Comparison of ENCODE assay signal across 17 mouse cellular contexts in the genomic region with DNA sequence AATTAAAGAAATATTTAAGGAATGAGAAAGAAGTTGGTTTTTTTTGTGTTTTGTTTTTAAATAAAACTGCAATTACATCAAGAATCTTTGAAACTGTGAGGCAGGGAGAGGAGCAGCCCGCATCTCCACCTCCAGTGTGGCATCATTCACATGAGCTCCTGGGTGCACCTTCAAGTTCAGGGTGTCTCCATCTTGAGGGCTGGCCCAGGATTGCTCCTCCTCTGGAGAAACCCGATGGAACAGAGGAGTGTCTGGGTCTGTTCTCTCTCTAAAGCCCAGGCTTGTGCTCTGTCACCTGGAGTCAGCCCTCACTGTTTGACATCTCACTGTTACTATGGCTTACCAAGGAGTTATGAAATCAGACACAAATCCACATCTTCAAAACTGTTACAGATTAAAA.
DNase-seq lines count a peak whose midpoint lies in the region; ATAC-seq and TF ChIP-seq lines count a peak whose summit lies in the region.
"Had no signal": no experiment of that assay in that cellular context is flagged by ENCODE, and none has a peak within 500 bp of the region (broad histone marks: within the 10 kb centered on the region; RNA-seq: fewer than 3 reads in every experiment).

No protein-coding gene starts in this region.

- peak; percentile 45; the same call in 1 of the 2 replicates for ATAC-seq in cerebellum, adult (ENCODE audit: insufficient number of reproducible peaks, low FRiP score, low TSS enrichment)
- ATAC-seq in frontal cortex, adult (ENCODE audit: low TSS enrichment), result peak; percentile 15; the same call in 1 of the 2 replicates
- no peak for ATAC-seq in midbrain, embryonic 13.5 days
- ATAC-seq: intestine, embryonic 16.5 days had no signal

- no peak overlapping the region for H3K27ac ChIP-seq in midbrain, embryonic 13.5 days
- H3K27ac ChIP-seq in kidney, adult 2 months (ENCODE audit: insufficient read depth, low read depth, low read length), result no peak overlapping the region
- H3K27ac ChIP-seq: embryonic facial prominence, embryonic 13.5 days; forebrain, embryonic 12.5 days; heart, adult 2 months; hindbrain, embryonic 15.5 days had no signal

- no peak overlapping the region for H3K9ac ChIP-seq in midbrain, embryonic 13.5 days (replicated peaks)
- H3K9ac ChIP-seq: embryonic facial prominence, embryonic 13.5 days; forebrain, embryonic 12.5 days; heart, embryonic 12.5 days; hindbrain, embryonic 15.5 days had no signal

- no peak for TF ChIP-seq POLR2A in kidney, adult 2 months (IDR thresholded peaks at IDR 0.05; ENCODE audit: low read depth, low read length)

- no peak overlapping the region for H3K4me3 ChIP-seq in midbrain, embryonic 13.5 days (replicated peaks)
- H3K4me3 ChIP-seq in kidney, adult 2 months (ENCODE audit: insufficient read depth, low read depth, low read length), result no peak overlapping the region
- H3K4me3 ChIP-seq: embryonic facial prominence, embryonic 13.5 days; forebrain, embryonic 12.5 days; heart, adult 2 months; heart, embryonic 12.5 days; hindbrain, embryonic 15.5 days had no signal

- H3K36me3 ChIP-seq in midbrain, embryonic 13.5 days, result no peaks in the 10 kb centered on the region; the same call in 1 of the 2 replicates
- no peaks in the 10 kb centered on the region for H3K36me3 ChIP-seq in kidney, adult 2 months (ENCODE audit: control insufficient read depth, insufficient read depth, low read length)
- H3K36me3 ChIP-seq: embryonic facial prominence, embryonic 13.5 days; forebrain, embryonic 12.5 days; heart, embryonic 12.5 days had no signal

- H3K4me2 ChIP-seq in midbrain, embryonic 13.5 days (replicated peaks), result no peak overlapping the region
- H3K4me2 ChIP-seq: embryonic facial prominence, embryonic 13.5 days; forebrain, embryonic 12.5 days; heart, embryonic 12.5 days; hindbrain, embryonic 15.5 days had no signal

- 73% methylated on average over 2 of the region's 2 CpGs for WGBS in midbrain, embryonic 13.5 days
- WGBS in kidney, adult 2 months, result 71% methylated on average over 2 of the region's 2 CpGs

- TF ChIP-seq CTCF in kidney, adult 2 months (conservative IDR thresholded peaks at IDR 0.05; ENCODE audit: insufficient read depth, insufficient read length, low read depth, low read length), result no peak

- H3K4me1 ChIP-seq in midbrain, embryonic 13.5 days (replicated peaks), result no peaks in the 10 kb centered on the region
- H3K4me1 ChIP-seq in kidney, adult 2 months (ENCODE audit: control insufficient read depth, insufficient read depth, low read length), result no peaks in the 10 kb centered on the region
- H3K4me1 ChIP-seq: embryonic facial prominence, embryonic 13.5 days; forebrain, embryonic 12.5 days; heart, embryonic 12.5 days; hindbrain, embryonic 15.5 days had no signal

- H3K27me3 ChIP-seq in midbrain, embryonic 13.5 days, result no peaks in the 10 kb centered on the region
- no peaks in the 10 kb centered on the region; the same call in 1 of the 2 replicates for H3K27me3 ChIP-seq in kidney, adult 2 months (replicated peaks; ENCODE audit: control insufficient read depth, insufficient read depth, low read length)
- H3K27me3 ChIP-seq: embryonic facial prominence, embryonic 13.5 days; forebrain, embryonic 12.5 days; heart, embryonic 12.5 days; hindbrain, embryonic 15.5 days had no signal

- no peaks in the 10 kb centered on the region for H3K9me3 ChIP-seq in midbrain, embryonic 13.5 days
- H3K9me3 ChIP-seq: embryonic facial prominence, embryonic 13.5 days; forebrain, embryonic 12.5 days; heart, embryonic 12.5 days; hindbrain, embryonic 15.5 days had no signal

- DNase-seq in cerebellum, adult 11 months, result no peak
- no peak for DNase-seq in frontal cortex, postnatal 14 days (ENCODE audit: low spot score in 2 of 2)
- peak; percentile 60 for DNase-seq in cerebellum, adult 9-10 months
- DNase-seq in kidney, adult 2 months, result no peak
- DNase-seq: adrenal gland, postnatal 10 days; B cell, adult 2 months; gastrocnemius, postnatal 10 days; heart, adult 2 months; kidney, adult 8-10 months had no signal
